Mouse (Mus musculus): Measurements from ENCODE around the gene Tuba1a. TPM values are rescaled to one million over a fixed set of nuclear protein-coding genes. Genes with fewer than 3 reads are reported as not detected.

Tuba1a gene
- total RNA-seq, 2 experiments from 2014 or later = 27.6 to 30.1 TPM

Other genes with a start within 250 kb of the Tuba1a start
- gene Ccdc65, start 245.5 kb downstream of the Tuba1a start, total RNA-seq (2021) = not detected
- gene Fkbp11, start 225.5 kb downstream of the Tuba1a start, total RNA-seq (2021) = 1 to 10 TPM; 1.4 to 1.7 TPM
- gene Arf3, start 190.5 kb downstream of the Tuba1a start, total RNA-seq (2021) = 1 to 10 TPM; 7.4 to 8.2 TPM
- under 1 TPM; 0.69 to 0.87 TPM for gene Wnt10b, start 175.6 kb downstream of the Tuba1a start, total RNA-seq (2021)
- not detected for gene Wnt1, start 163.8 kb downstream of the Tuba1a start, total RNA-seq (2021)
- under 1 TPM; 0.28 to 0.96 TPM for gene Ddn, start 144.2 kb downstream of the Tuba1a start, total RNA-seq (2021)
- 10 to 100 TPM; 39.3 to 50.3 TPM for gene Prkag1, start 122.2 kb downstream of the Tuba1a start, total RNA-seq (2021)
- gene Kmt2d, start 82.5 kb downstream of the Tuba1a start, total RNA-seq (2021) = 10 to 100 TPM; 42.7 to 46.4 TPM
- 1 to 10 TPM; 1.9 to 3.1 TPM for gene Rhebl1, start 59.2 kb downstream of the Tuba1a start, total RNA-seq (2021)
- under 1 TPM; 0.41 to 0.96 TPM for gene Dhh, start 55.2 kb downstream of the Tuba1a start, total RNA-seq (2021)
- gene Lmbr1l, start 35.5 kb downstream of the Tuba1a start, total RNA-seq (2021) = 1 to 10 TPM; 6.3 to 7.6 TPM
- 10 to 100 TPM; 21.8 to 23.2 TPM for gene Tuba1b, start 19.1 kb downstream of the Tuba1a start, total RNA-seq (2021)
- gene Gm49450, start 152 bp downstream of the Tuba1a start, total RNA-seq (2021) = not detected
- 1 to 10 TPM; 8.2 to 9.4 TPM for gene Tuba1c, start 76.2 kb upstream of the Tuba1a start, total RNA-seq (2021)
- gene Prph, start 101.5 kb upstream of the Tuba1a start, total RNA-seq (2021) = 1 to 10 TPM in 1 of 2 experiments, under 1 TPM in 1; 0.42 to 1.2 TPM
- gene Troap, start 120.9 kb upstream of the Tuba1a start, total RNA-seq (2021) = under 1 TPM; 0.62 to 0.69 TPM
- gene C1ql4, start 134.1 kb upstream of the Tuba1a start, total RNA-seq (2021) = not detected
- gene Dnajc22, start 139.5 kb upstream of the Tuba1a start, total RNA-seq (2021) = under 1 TPM in 1 of 2 experiments, not detected in 1; 0.27 TPM
- 1 to 10 TPM; 3.8 to 3.9 TPM for gene Spats2, start 172.2 kb upstream of the Tuba1a start, total RNA-seq (2021)

Measured in gastrocnemius, postnatal 36 days (tissue).